Mouse (Mus musculus): Measurements from ENCODE around the gene Ovca2. TPM values are rescaled to one million over a fixed set of nuclear protein-coding genes. Genes with fewer than 3 reads are reported as not detected.

Ovca2 gene
- total and polyA plus RNA-seq, 2 experiments from 2014 or later: 11.7 to 17.6 TPM

DNA sequence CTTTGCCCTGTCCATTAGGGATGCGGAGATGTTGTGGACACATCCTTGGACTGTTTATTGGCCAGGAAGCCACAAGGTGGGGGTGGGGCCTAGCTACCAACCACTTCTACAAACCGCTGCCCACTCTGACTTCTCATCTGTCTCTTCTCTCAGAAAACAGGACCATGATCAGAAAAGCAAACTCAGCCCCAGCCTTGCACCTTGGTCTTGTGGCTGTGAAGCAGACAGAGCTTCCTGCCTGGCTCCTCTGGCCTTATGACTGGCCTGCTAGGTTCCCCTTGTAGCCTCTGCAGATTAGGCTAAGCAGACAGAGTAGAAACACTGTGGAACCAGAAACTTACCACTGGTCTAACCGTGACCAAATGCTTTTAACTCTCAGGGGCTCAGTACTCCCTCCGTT is 30.7 kb upstream of the Ovca2 start:
- H3K4me1 ChIP-seq (ENCODE audit: insufficient read depth, low read length): peaks cover 16% of the 10 kb centered on the region
- H3K27ac ChIP-seq: no peak overlapping the region
- no peak overlapping the region for H3K9ac ChIP-seq (replicated peaks; ENCODE audit: low read length)
- DNase-seq (ENCODE audit: low spot score): no peak
- TF ChIP-seq CTCF (IDR thresholded peaks at IDR 0.05; ENCODE audit: low read depth): no peak
- H3K27me3 ChIP-seq (ENCODE audit: insufficient read depth, low read length): no peaks in the 10 kb centered on the region
- H3K4me3 ChIP-seq (ENCODE audit: low read length): no peak overlapping the region
- no peak for ATAC-seq
- 79% methylated on average over 4 of the region's 4 CpGs for WGBS
- no peak overlapping the region for H3K4me2 ChIP-seq (ENCODE audit: low read depth, low read length)
- H3K9me3 ChIP-seq (ENCODE audit: low read length): no peaks in the 10 kb centered on the region
- no peaks in the 10 kb centered on the region for H3K36me3 ChIP-seq (ENCODE audit: insufficient read depth, low read length)

DNA sequence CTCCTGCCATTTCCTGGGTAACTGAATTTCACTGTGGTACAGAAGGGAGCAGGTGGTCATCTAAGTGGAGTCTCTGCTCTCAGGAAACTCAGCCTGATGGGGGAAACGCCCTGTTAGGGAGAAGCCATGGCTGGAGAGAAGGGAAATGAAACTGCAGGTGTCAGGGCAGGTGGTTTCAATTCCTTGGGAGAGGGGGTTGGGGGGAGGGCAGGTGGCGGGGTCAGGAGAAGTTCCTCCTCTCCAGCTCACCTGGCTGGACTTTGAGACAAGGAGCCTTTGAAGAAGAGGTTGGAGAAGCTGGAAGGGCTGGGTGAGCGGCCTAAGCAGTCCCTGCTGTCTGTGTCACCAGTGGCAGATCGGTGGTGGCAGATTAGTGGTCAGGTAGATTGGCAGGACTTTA is 27.7 kb upstream of the Ovca2 start:
- 88% methylated on average over 4 of the region's 4 CpGs for WGBS
- Histone ChIP-seq H3K9me3 (ENCODE audit: low read length) (no peaks in the 10 kb centered on the region), H3K9ac (replicated peaks; ENCODE audit: low read length) (no peak overlapping the region), H3K4me3 (ENCODE audit: low read length) (no peak overlapping the region), H3K27me3 (ENCODE audit: insufficient read depth, low read length) (no peaks in the 10 kb centered on the region), H3K36me3 (ENCODE audit: insufficient read depth, low read length) (no peaks in the 10 kb centered on the region), H3K4me1 (ENCODE audit: insufficient read depth, low read length) (no peaks in the 10 kb centered on the region), H3K4me2 (ENCODE audit: low read depth, low read length) (no peak overlapping the region), H3K27ac (no peak overlapping the region)
- no peak for TF ChIP-seq CTCF (IDR thresholded peaks at IDR 0.05; ENCODE audit: low read depth)
- no peak for DNase-seq (ENCODE audit: low spot score)
- no peak for ATAC-seq

DNA sequence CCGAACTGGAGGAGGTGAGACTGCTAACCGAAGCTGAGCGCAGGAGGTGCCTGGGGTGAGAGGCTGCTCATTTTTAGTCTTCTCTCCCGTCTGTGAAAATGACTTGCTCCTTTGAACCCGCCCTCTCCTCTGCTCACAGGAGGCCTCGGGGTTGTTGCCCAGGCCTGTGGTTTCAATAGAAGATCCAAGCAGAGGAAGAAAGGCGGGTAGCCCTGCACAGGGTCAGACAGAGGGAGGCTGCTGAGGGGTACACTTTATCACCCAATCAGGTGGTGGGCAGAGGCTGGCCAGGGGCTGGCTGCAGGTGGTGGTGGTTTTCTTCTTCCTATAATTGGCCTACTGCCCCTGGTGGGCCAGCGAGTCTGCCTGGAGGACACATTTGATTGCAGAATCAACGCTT is 25.8 kb upstream of the Ovca2 start:
- H3K4me2 ChIP-seq (ENCODE audit: low read depth, low read length): no peak overlapping the region
- no peak for ATAC-seq
- H3K27ac ChIP-seq: no peak overlapping the region
- no peaks in the 10 kb centered on the region for H3K36me3 ChIP-seq (ENCODE audit: insufficient read depth, low read length)
- no peak for TF ChIP-seq CTCF (IDR thresholded peaks at IDR 0.05; ENCODE audit: low read depth)
- H3K9me3 ChIP-seq (ENCODE audit: low read length): no peaks in the 10 kb centered on the region
- H3K27me3 ChIP-seq (ENCODE audit: insufficient read depth, low read length): no peaks in the 10 kb centered on the region
- no peak overlapping the region for H3K9ac ChIP-seq (replicated peaks; ENCODE audit: low read length)
- 50% methylated on average over 9 of the region's 9 CpGs for WGBS
- H3K4me1 ChIP-seq (ENCODE audit: insufficient read depth, low read length): no peaks in the 10 kb centered on the region
- no peak overlapping the region for H3K4me3 ChIP-seq (ENCODE audit: low read length)
- DNase-seq (ENCODE audit: low spot score): no peak

DNA sequence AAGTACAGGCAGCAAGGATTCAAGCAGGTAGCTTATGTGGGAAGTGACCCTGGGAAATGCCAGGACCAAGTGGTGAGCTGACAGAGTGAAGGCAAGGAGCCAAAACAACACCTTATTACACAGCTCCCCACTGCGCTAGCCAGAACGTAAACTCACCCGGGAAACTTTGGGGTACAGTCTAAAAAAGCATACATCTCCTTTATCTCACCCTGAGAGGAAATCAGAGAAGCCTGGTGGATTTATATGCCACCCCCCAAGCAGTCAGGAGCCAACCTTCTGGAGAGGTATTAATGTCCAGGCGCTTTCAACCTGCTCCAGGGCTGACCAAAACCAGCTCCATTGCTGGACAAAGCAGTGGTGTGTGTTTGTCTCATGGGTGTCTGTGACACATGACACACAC is 25.3 kb upstream of the Ovca2 start:
- 85% methylated on average over 4 of the region's 4 CpGs for WGBS
- ATAC-seq (no peak), DNase-seq (ENCODE audit: low spot score) (no peak)
- no peak overlapping the region for H3K4me3 ChIP-seq (ENCODE audit: low read length)
- H3K4me2 ChIP-seq (ENCODE audit: low read depth, low read length): no peak overlapping the region
- no peaks in the 10 kb centered on the region for H3K9me3 ChIP-seq (ENCODE audit: low read length)
- no peaks in the 10 kb centered on the region for H3K27me3 ChIP-seq (ENCODE audit: insufficient read depth, low read length)
- H3K9ac ChIP-seq (replicated peaks; ENCODE audit: low read length): no peak overlapping the region
- H3K4me1 ChIP-seq (ENCODE audit: insufficient read depth, low read length): no peaks in the 10 kb centered on the region
- no peaks in the 10 kb centered on the region for H3K36me3 ChIP-seq (ENCODE audit: insufficient read depth, low read length)
- H3K27ac ChIP-seq: no peak overlapping the region
- TF ChIP-seq CTCF (IDR thresholded peaks at IDR 0.05; ENCODE audit: low read depth): no peak

DNA sequence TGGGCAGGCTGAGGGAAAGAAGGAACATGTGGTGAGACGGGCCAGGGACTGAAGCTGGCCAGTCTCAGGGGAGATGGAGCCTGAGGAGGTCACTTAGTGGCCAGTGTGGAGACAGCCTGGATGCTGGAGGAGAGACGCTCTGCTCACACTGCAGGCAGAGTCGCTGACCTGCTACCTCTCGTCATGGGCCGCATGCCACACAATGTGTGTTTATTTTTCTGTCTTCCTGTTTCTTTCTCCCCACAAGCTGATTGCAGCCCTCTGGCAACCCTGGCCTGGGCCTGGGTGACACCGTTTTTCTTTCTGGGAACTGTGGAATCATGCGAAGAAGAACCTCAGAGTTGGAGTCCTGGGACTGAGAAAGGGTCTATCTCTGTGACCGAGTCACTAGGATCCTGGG is 23.1 kb upstream of the Ovca2 start:
- WGBS: 68% methylated on average over 8 of the region's 8 CpGs
- DNase-seq (ENCODE audit: low spot score): no peak
- H3K9ac ChIP-seq (replicated peaks; ENCODE audit: low read length): no peak overlapping the region
- TF ChIP-seq CTCF (IDR thresholded peaks at IDR 0.05; ENCODE audit: low read depth): no peak
- no peak overlapping the region for H3K4me2 ChIP-seq (ENCODE audit: low read depth, low read length)
- no peaks in the 10 kb centered on the region for H3K4me1 ChIP-seq (ENCODE audit: insufficient read depth, low read length)
- ATAC-seq: no peak
- no peaks in the 10 kb centered on the region for H3K9me3 ChIP-seq (ENCODE audit: low read length)
- H3K27me3 ChIP-seq (ENCODE audit: insufficient read depth, low read length): no peaks in the 10 kb centered on the region
- no peak overlapping the region for H3K4me3 ChIP-seq (ENCODE audit: low read length)
- H3K27ac ChIP-seq: no peak overlapping the region
- H3K36me3 ChIP-seq (ENCODE audit: insufficient read depth, low read length): no peaks in the 10 kb centered on the region

DNA sequence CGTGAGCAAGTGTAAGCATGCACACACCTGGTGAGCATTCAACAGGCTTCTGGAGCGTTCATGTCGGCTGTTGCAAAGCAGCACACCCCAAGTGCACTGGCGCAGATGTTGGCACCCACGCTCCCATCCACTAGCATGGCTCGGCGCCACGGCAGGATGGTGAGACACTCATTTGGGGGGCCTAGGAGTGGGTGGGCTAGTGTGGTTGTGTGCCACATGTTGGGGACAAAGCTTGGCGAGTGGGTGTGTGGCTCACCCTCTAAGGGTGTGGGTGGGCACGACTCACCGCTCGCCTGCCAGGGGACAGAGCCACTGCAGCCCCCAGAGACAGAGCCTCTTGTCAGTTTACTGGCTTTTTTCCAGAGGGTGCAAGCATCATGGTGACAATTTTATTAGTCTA is 22.3 kb upstream of the Ovca2 start:
- no peaks in the 10 kb centered on the region for H3K36me3 ChIP-seq (ENCODE audit: insufficient read depth, low read length)
- H3K27ac ChIP-seq: no peak overlapping the region
- H3K9me3 ChIP-seq (ENCODE audit: low read length): no peaks in the 10 kb centered on the region
- no peak overlapping the region for H3K4me3 ChIP-seq (ENCODE audit: low read length)
- no peak overlapping the region for H3K4me2 ChIP-seq (ENCODE audit: low read depth, low read length)
- TF ChIP-seq CTCF (IDR thresholded peaks at IDR 0.05; ENCODE audit: low read depth): no peak
- ATAC-seq (no peak), DNase-seq (ENCODE audit: low spot score) (no peak)
- 73% methylated on average over 12 of the region's 12 CpGs for WGBS
- H3K27me3 ChIP-seq (ENCODE audit: insufficient read depth, low read length): no peaks in the 10 kb centered on the region
- H3K4me1 ChIP-seq (ENCODE audit: insufficient read depth, low read length): no peaks in the 10 kb centered on the region
- no peak overlapping the region for H3K9ac ChIP-seq (replicated peaks; ENCODE audit: low read length)

DNA sequence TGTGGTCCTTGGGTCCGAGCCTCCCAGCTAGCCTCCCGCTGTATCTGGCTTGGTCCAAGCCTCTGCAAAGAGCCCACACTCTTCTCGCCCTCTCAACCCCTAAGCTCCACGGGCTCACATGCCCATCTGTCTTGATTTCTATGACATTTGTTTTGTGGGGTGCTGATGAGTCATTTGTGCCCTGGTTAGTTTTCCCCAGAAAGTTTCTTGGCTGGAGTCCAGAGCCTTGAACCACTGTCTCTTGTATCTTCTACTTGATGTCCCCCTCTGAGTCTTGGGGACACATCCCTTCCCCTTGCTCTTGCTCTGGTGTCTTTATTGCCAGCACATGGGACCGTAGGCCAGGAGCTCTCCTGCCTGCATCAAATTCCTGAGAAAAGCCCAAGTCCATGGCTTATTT is 21.3 kb upstream of the Ovca2 start:
- no peak overlapping the region for H3K9ac ChIP-seq (replicated peaks; ENCODE audit: low read length)
- H3K27ac ChIP-seq: no peak overlapping the region
- peaks cover 3% of the 10 kb centered on the region; the same call in 1 of the 2 replicates for H3K27me3 ChIP-seq (ENCODE audit: insufficient read depth, low read length)
- no peak overlapping the region for H3K4me3 ChIP-seq (ENCODE audit: low read length)
- no peaks in the 10 kb centered on the region for H3K9me3 ChIP-seq (ENCODE audit: low read length)
- DNase-seq (ENCODE audit: low spot score) (no peak), ATAC-seq (no peak)
- WGBS: 80% methylated on average over 5 of the region's 5 CpGs
- no peaks in the 10 kb centered on the region for H3K36me3 ChIP-seq (ENCODE audit: insufficient read depth, low read length)
- H3K4me2 ChIP-seq (ENCODE audit: low read depth, low read length): no peak overlapping the region
- no peaks in the 10 kb centered on the region for H3K4me1 ChIP-seq (ENCODE audit: insufficient read depth, low read length)
- TF ChIP-seq CTCF (IDR thresholded peaks at IDR 0.05; ENCODE audit: low read depth): no peak

Data from hindbrain, postnatal 0 days (tissue).